Mouse (Mus musculus): Measurements from ENCODE around the gene Dmd.

Dmd gene

DNA sequence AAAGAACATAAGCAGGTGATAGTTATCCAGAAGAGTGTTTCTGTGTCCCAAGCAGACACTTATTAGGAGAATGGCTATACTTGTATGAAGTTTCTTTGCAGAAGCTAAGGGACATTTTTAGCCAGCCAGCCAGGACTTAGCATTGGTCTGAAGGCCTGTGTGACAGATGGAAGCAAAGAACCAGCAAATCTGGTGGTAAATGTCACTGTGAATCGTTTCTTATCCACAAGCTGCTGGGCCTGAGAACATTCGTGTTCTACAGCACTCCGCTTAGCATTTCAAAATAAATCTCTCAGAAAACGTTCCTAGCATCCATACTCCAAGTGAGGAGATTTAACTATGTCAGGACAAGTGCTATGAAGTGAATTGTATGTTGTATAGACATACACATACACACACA, 1486.9 kb downstream of the Dmd start:
- DNase-seq (ENCODE audit: low read depth): no peak

DNA sequence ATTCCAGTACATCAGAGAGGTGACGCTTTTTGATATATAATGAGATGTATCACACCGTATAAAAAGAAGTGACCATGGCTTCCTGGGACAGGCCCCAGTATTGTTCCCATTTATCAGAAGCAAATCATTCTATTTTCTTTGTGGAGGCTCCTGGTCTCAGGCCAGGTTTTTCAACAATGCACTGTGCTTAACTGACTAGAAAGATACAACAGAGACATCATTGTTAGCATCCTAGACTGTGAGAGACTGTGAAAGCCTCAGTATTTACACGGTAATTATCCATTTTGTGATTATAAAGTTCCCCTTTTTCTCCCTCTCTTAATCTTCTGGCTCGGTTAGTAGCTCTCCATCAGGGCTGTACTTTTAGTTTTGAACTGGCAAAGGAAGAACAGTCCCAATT, 1487.9 kb downstream of the Dmd start:
- DNase-seq (ENCODE audit: low read depth): no peak

DNA sequence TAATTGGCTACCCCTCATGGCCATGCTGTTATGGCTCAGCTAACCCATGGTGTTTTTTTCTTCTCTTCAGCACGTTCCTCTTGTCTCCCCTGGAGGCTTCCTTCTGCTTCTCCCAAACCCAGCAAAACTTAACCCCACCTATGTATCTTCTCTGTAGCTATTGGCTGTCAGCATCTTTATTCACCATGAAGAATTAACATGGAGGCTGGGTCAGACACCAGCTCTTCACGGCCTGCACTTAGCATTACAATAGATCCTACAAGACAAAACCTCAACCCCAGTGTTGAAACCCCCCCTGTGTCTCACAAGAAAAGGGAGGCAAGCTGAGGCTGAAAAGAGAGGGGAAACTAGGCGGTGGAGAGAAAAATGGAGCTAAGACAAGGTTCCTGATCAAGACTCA, 1494.3 kb downstream of the Dmd start:
- no peak for DNase-seq (ENCODE audit: low read depth)

DNA sequence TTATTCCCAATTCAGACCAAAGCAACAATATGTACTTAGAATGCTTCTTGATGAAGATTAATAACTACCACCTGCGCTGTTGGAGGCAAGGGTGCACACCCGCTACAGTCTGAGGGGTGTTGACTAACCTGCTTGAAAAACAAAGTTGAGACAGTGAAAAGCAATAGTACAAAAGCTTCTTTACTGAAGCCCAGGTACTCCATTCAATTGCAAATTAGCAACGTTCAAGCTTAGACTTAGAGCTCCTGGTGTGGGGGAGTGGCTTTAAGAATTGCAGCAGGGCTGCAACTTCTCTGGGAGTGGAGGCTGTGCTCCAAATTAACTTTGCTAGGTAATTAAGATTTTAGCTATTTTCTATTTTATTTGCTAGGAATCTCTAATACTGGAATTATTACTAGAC, 1495.3 kb downstream of the Dmd start:
- no peak for DNase-seq (ENCODE audit: low read depth)

DNA sequence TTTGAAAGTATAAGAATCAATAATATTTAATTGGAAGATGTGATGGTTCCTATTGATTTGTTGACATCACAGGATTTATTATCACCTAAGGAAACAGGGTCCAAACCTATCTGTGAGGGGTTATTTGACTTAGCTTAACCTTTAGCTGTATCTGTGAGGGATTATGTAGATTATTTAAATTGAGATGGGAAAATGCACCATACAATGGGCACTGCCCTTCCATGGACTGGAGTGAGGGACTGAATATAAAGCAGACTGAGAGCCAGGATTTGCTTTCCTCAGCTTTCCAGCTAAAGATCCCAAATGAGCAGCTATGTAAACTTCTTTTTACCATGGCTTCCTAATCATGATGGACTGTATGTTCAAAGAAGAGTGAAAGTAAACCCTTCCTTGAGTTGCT, 1496.0 kb downstream of the Dmd start:
- DNase-seq (ENCODE audit: low read depth): no peak

DNA sequence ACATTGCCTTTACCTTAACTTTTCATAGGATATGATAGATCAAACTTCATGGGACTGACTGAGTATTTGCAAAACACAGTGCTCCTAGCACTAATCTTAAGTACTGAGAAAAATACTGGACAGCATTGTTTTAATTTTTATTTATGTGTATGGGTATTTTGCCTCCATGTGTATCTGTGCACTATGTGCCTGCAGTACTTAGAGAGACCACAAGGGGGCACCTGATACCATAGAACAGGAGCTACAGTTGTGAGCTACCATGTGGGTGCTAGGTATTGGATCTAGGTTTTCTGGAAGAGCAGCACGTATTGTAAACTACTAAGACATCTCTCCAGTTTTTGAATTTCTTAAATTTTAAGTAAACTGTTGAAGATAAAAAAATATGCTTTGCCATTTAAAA, 1505.8 kb downstream of the Dmd start:
- DNase-seq (ENCODE audit: low read depth): peak; percentile 22

DNA sequence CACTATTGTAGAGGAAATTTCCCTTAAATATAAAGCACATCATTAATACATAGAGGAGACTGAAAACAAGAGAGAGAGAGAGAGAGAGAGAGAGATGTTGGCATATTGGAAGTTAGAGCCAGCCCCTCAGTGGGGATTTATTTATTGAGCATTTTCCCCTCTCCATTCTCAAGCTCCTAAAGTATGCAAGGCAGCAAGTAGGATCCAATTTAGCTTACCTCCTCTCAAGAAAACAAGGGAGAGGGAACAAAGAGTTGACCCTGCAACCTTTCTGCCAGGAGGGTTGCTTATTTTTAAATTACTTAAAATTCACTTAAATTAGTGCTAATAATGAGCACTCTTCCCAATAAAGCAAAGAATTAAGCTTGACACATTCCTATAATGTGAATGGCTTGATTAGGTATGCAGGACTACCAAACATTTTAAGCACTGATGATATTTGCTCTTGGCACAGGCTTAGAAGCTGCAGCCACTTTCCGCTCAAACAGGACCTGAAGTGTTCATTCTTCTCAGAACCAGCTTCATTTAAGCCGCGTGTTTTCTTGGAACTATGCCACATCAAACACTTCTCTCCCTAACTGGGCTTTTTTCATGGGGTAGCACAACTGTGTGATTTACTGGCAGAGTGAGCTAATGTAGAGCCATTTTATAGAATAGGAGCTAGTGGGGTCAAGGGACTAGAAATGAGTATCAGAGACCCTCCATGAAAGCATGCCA, 1566.1 kb downstream of the Dmd start:
- DNase-seq (ENCODE audit: low read depth): no peak

DNA sequence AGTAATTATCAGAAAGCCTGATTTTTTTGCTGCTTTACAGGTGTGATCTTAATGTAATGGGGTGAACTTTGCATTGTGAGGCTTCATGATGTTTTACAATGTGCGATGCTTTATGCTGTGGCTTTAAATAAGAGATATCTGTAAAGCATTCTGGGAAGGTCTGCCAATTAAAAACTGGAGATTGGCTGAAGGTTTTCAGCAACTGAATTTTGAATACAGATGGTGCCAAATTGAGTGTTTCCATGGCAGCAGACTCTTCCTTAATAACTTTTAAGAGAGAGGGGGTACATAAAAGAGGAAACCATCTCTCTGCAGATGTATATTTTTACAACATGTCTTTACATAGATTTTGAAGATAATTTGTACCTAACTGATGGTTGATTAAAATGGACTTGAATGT, 1603.3 kb downstream of the Dmd start:
- no peak for DNase-seq (ENCODE audit: low read depth)

DNA sequence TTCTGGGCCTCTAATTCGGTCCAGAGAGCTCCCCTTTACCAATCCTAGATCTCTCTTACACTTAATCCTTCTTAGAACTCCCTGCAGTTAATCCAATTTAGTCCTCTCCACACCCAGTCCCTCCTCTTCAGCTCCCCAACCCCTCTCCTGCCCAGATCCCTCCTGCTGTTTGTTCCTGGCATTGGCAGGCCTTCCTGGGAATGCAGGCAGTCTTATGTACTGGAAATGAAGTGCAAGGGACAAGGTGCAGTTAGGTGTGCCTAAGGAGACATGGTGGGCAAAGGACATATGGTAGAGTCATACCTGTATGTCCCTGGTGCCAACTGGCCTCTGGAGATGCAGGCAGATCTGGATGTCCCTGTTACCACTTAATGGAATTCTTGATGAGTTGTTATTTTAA, 1604.8 kb downstream of the Dmd start:
- no peak for DNase-seq (ENCODE audit: low read depth)

DNA sequence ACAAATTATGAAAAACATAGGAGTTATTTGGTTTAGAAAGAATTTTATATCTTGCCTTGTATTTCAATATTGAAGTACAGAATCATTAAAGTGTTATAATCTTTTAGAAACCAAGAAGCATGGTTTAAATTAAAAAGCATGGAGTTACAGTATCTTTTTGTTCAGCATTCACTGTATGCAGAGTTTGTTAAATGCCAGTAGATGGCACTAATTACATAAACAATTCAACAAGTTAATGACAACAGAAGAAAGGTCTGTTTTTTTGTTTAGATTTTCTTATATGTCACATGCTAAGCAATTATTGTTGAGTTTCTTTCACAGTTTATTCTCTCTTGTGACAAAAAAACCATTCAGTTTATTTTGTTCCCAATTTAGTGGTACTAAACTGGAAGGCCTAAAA, 1649.8 kb downstream of the Dmd start:
- no peak for DNase-seq (ENCODE audit: low read depth)

DNA sequence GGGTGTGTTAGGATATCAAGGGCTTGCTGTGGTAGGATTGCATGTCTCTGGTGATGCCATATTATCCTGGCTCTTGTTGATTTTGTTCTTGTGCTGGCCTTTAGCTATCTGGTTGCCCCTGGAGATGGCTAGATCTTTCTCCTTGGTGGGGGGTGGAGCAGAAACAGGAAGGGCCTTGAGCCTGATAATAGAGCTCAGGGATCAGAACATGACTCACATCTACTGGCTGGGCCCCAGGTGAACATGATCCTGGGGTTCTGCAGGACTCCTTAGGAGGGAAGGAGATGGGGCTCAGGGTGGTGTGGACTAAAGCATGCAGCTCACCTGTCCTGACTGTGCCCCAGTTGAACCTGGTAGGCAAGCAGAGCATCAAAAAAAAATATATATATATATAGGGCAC, 1691.8 kb downstream of the Dmd start:
- DNase-seq (ENCODE audit: low read depth): no peak

DNA sequence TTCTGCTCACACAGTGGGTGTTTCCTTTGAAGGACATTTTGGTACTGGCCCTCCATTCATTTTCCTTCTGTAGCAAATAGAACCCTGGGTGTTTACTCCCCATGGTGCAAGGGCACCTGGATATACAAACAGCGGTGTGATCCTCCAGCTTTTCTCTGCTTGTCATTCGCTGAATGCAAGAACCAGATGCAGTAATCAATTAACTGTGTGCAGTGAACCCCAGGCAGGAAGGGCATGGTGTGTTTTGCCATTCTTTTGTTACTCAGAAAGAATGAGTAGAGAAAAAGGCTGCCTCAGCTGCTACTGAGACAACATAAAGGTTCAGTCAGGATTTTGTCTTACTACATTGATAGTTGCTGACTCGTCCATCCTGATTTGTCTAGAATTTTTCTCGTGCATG, 1799.0 kb downstream of the Dmd start:
- DNase-seq (ENCODE audit: low read depth): no peak

DNA sequence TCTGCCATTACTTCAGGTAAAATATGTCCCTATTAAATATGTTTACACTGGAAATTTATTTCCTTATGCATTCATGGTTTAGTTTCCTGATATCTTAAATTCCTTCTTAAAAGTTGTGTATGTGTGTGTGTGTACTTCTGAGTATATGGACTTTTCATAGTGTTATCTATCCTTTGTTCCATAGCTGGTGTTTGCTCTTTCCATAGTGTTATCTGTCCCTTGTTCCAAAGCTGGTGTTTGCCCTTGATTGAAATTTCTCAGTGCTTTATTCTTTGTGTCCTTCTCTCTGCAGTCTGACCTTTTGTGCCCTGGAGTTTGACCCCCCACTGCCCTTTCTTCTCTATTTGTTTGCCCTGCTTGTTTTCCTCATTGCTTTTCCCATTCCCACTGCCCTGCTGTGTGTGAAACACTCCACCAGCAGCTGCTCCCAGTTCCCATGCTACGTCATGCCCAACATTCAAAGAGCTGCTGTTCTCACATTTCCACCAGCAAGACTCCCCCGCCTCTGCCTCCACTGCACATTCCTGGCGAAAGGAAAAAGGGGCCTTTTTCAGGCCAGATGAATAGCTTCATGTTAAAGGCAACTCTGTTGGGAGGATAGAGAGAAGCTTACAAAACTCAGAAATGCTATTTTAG, 1911.5 kb downstream of the Dmd start:
- DNase-seq (ENCODE audit: low read depth): no peak

DNA sequence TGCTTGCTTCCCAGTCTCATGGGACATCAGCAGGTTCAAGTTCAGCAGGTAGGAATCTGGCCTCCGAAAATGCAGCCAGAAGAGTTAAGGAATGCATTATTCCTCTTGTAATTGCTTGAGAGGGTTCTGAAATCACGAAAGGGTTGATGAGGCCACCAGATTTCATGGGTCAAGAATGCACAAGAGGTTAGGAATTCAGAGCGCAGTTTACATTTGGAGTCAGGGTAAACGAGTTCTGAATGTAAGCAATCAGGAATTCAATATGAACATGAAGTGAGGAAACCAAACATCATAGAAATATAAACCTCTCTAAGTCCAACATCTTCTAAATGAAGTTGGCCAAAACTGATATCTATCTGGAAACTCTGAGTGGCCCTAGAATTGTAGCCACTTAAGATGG, 1924.4 kb downstream of the Dmd start:
- no peak for DNase-seq (ENCODE audit: low read depth)

DNA sequence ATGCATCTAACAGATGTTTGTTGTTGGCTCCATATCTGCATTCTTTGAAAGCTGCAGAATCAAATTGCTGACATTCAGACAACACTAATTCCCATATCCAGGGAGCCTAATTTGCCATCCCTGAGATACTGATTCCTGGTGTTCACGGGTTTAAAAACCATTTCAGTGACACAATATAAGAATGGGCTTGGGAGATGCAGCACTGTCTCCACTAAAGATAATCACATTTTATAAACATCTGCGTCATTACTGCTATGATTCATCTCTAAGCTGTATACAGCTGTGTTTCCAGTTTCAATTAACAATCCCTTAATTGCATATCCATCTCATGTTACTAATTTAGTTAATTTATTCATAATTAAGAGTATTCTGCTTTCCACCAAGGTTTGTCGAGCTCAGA, 1929.5 kb downstream of the Dmd start:
- DNase-seq (ENCODE audit: low read depth): no peak

DNA sequence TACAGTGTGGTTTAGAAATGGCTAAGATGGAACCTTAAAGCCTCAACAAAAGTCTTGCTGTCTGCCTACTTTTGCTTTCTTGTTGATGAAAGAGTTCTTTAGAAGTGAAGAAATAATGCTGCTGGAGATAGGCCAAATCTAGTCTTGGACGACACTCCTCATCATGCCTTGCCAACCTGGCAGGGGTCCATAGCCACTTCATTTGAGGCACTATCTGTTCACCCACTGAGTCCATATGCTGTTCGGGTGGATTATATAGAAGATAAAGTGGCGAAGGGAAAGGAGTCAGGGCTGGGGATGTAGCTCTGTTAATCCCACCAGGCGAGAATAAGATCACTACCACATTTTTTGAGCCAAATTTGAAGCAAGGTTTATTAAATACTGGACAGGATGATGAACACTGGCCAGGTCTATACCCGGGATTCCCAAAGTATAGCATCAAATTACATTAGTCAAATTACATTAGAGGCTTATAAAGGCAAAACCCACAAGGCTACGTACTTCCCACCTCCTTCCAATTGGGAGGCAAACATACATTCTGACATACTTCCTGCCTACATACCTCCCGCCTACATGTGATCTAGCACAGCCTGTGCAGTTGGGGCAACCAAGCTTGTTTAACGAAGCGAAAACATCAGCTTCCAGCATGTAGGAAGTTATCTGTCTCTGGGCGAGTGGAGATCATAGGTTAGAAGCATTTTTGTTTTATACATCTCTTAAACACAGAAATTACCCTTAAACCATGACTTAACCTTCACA, 1984.2 kb downstream of the Dmd start:
- no peak for DNase-seq (ENCODE audit: low read depth)

DNA sequence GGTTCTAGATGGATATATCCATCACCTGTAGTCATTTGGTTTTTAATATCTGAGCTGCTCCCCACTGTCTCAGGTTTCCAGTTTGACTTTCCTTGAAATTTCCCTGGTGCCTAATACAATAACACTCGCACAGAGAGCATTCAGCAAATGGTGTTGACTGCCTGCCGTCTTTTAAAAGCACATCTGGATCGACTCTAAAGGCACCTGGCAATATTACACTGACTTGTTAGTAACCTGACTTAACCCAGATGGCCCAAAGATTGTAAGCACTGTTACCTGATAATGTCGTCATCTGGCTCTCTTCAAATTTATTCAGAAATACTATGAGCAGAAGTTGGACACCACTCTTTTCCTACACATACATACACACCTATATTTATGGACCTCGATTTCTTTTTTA, 2011.9 kb downstream of the Dmd start:
- no peak for DNase-seq (ENCODE audit: low read depth)

DNA sequence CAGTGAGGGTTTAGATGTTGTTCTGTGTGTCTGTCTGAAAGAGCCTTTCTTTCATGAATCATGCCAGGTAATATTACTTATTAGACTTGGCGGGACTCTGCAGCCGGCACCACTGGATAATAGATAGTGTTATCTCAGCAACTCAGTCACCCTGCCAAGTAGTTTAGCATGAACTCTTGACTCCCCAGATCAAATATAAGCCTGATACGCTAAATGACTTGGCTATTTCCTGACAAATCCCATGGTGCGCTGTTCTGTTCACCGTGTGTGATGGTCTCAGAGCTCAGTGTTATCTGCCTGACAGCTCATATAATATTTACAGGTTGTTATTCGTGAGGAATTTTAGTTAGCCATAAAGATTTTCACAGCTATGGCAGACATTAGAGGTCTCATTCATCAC, 2012.3 kb downstream of the Dmd start:
- no peak for DNase-seq (ENCODE audit: low read depth)

DNA sequence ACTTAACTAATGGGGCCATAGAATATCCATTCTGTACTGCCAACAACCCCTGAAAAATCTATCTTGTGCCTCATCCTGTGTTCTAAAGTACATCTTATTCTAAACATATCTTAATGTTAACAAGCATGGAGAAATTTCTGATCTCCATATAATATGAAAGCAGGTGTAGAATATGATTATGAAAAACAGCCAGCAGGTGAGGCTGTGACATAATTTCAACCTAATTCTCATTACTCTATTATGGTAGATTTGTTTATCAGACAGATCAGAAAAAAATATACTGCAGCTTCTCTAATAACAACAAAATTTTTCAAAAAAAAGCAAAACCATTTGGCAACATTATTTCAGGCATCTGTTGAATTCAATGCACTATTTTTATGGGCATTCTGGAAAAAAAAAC, 2059.6 kb downstream of the Dmd start:
- no peak for DNase-seq (ENCODE audit: low read depth)

DNA sequence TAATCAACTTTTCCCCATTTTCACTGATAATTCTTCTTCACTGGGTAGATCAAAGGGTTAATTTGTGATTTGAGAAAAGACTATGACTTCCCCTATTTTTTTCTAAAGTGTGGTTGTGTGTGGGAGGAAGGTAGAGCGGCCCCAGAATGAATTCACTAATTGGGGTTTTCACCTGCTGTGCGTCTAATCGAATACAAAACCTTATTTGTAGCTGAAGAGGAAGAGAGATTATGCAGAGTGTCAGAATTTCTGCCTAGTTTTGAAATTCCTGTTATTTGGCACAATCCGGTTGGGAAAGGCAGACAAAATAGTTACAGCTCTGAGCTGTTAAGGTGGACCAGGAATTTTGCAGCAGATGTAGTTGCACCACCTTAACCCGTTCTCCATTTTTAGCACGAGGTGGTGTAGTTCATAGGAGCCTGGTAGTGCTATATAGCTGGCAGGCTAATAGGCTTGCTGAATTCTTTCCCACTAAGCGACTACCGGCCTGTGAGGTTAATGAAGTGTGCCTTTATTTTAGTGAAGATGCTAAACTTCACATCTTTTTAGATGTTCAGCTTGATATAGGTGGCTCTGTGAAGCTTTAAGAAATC, 2092.9 kb downstream of the Dmd start:
- no peak for DNase-seq (ENCODE audit: low read depth)

DNA sequence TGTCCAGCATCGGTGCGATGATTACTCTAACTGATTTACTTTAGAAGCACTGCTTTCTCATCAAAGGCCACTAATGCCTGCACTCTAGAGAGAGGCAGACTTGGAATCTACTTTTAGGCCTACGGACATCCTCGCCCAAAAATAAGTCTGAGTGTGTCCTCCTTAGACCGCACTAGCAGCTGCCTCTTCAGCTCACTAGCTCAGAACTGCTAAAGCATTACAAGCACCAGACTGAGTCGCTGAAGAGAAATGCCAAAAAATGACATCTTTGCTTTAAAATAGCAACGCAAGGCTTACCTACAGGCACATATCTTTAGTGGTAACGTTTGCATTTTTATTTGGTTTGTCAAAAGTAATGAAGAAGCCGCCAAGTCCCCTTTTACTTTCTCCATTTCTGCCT, 2098.0 kb downstream of the Dmd start:
- no peak for DNase-seq (ENCODE audit: low read depth)

DNA sequence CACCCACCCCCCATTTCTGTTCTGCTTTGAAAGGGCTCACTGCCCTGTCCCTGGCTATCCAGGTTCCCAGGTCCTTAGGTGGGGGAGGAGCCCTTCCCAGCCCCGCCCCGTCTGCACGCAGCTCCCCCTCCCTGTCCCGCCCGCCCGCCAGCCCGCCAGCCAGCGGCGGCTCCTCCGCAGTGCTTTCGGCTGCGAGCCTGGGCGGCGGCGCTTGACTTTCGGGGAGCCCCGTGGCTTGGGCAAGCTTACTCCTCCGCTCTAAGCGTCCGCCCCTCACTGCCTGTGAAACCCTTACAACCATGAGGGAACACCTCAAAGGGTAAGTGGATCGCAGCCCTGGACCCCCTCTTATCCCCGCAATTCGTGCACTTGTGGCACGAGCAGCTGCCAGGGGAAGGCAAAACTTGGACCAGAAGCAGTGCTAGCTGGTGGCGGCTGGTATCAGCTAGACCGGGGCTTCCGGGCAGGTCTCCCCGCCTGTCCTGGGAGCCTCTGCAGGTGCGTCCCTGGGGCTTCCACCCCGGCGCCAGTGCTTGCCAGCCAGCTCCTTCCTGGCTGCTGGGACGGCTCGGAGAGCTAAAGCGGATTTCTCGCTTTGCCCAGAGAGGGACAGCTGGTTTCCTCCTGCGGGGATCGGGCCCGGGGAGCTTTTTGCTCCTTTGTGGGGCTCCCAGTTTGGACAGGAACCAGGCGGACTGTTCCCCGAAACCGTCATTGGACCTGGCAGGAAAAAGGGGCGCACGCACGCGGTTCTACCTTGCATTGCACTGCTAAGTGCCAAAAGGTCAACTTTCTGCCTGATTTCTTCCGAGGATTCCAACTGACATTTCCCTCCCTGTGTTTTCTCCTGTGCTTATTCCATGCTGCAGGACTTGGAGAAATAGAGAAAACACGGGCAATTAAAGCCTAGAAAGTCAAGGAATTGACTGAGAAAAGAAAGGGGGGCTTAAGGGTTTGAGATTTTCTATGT, 2099.8 kb downstream of the Dmd start:
- no peak for DNase-seq (ENCODE audit: low read depth)

All from NIH3T3 (cell line).